Mouse (Mus musculus) adrenal gland, adult (tissue): ENCODE measurements around the gene Pdzrn3.

ENCODE experiments used
- DNase-seq, 2 experiments: peaks; one replicate each; pipeline ENCODE4 v3.0.0; 2022 to 2023; ENCODE audit warnings: low spot score in 1 of 2; ENCODE audit not compliant: inconsistent age in 2 of 2

The Pdzrn3 gene

DNA sequence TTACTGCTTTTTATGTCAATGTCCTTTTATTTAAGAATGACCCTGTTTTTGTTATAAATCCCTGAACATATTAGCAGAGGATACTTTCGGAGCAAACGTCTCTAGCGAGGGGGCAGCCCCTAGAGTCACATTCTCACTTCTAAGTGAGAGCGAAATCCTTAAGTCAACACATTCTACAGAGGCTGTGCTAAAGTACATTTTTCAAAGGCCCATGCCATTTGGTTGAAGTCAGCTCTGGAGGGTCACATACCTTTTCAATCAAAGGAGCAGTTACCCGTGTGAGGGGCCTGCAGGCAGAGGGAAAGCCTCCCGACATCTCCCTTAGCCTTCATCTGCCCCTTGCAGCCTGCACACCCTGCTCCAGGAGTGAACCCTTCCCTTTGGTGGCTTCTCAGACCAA, 48.2 kb downstream of the Pdzrn3 start:
- no peak for DNase-seq

DNA sequence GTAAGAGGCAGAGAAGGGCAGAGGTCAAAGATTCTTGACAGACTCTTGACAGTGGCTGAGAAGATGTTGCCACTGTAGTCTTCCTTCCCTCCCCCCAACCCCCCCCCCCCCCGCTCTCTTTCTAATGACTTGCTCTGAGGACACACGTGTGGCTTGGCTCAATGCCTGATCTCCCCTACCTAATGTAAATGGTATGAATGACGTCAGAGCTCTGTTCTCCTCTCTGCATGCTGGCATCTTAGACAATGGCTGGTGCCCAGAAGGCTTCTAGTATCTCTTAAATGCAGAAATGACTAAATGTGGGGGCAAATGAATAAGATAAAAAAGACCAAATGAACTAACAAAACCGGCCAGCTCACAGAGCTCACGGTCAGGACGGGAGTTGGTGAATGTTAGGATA, 49.2 kb downstream of the Pdzrn3 start:
- DNase-seq: peak in 1 of 2 experiments; percentile 38

DNA sequence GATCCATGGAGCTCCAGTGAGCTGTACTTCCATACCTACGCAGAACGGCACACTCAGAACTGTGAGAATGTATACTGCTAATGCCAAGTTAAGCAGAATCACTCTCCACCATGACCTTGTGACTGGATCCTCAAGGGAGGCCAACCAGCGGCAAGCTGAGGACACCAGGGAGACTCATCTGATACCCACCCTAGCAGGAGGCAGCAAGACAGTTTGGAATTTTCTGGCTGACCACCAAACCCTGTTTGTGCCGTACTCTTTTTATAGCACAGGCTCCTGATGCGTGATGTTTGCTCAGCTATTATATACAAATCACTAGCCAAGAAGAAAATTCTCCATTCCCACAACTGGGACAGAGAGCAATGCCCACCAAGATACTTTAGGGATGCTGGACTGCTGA, 50.0 kb downstream of the Pdzrn3 start:
- DNase-seq: peak in 1 of 2 experiments; percentile 46

DNA sequence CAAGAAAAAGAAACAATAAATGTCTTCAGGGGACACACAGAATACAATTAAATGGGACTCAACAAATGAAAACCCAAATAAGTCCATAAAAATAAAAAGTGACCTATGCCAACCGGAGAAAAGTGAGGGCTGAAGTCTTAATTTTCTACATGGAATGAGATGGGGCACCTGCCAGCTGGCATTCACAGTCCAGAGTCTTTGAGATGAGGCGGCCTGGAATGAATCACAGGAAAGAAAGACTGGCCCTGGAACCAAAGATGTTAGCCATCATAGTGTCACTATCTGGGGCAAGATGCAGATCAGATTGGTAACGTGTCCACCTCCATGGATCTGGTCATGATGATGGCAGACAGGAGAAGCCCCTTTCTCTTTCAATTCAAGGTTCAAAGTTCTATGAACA, 50.5 kb downstream of the Pdzrn3 start:
- no peak for DNase-seq

DNA sequence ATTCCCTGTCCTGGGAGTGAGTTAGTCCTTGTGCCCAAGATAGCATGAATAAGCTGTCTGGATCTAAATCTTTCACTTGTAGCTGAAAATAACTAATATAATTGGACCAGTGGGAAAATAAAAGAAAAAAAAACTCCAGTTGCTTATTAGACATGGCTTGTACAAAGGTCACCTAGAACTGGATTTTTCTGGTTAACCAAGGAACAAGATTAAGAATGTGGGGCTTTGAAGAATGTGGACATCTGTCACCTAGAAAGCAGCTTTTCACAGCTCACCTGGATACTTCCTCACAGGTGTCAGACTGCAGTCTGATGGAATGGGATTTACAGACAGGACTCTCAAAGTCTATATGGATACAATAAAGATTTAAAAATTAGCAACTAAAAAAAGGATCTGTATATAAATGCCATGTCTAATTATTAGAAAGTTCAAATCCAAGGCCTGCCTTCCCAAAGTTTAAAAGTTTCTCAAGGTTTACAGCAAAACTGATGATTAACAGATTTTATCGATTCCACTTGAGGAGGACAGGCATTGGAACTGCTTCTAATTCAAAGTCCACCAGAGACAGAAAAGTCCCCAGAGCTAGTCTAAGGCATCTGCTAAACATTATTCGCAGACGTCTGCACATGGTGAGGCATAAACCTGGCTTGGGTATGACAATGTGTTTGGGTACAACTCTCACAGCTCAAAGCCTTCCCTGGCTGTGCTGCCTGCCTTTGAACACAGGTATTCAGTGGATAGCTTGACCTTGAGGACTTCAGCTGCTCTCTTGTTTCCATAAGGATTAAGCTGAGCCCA, 51.7 kb downstream of the Pdzrn3 start:
- DNase-seq: peak in 1 of 2 experiments; percentile 17

DNA sequence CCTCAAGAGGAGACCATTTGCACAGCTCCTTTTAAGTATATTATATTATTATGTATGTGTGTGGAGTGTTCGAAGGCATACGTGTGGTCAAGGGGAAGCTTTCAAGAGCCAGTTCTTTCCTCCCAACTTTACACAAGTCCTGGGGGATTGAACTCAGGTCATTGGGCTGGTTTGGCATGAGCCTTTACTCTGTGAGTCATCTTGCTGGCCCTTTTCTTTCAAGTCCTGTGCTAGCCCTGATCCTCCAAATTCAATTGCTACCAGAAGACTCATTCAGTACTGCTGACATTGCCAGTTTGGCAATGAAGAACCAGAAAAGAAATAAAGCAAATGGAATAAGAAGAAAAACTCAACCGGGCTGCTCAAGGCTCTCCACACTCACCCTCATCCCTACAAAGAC, 55.1 kb downstream of the Pdzrn3 start:
- DNase-seq: no peak

DNA sequence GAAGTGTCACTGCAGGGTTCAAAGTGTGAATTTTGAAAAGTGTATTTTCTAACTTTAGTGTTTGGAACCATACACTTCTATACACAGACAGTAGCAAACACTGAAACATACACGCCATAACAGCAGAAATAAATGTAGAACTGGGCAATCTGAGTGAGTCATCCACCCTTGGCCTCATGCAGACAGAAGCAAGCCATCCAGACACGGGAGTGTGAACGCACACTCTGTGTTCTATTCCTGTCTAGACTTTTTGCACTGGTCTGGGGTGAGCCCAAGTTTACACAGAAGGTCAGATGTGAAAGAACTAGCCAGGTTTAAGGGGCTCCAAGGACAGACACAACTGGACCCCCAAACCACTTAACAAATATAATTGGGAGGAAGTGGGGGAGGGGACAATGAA, 57.3 kb downstream of the Pdzrn3 start:
- DNase-seq: peak in 1 of 2 experiments; percentile 65

DNA sequence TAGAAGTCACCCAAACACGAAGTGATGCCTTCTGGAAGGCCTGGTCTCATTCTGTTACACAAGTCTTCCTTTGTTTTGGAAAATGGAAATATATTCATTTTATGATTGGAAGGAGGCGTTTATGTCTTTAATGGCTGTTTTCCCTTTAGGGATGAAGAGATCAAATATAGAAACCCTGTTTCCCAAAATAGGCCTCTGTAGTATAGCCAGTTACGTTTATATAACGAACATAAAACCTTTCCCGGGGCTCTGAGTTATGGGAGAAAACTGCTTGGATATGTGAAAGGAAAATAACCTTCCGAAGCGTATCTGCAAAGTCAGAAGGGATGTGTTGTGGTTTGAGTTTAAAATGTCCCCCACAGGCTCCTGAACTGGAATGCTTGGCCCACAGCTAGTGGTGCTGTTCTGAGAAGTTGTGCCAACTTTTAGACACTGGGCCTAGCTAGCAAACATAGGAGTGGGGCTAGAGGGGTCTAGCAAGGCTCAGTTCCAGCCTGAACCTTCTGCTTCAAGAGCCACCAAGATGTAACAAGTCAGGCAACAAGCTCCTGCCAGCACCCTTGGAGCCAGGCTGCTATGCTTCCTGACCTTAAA, 58.2 kb downstream of the Pdzrn3 start:
- no peak for DNase-seq

DNA sequence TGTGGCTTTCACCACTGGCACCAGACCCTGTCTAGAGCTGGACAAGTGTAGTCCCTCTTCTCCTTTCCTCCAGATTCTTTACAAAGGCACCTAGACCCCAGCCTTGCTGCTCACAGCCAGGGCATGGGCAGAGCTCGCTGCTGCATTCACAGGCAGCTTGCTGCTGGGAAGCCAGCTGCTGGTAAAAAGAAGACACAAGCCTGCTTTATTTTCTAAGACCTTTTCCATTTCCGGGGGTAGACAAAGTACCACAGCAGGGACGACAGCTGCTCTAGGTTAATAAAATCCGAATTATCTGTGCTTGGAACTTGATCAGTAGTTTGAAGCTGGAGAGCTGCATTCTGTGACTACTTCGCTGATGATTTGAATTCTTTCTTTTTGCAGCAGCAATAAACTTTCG, 59.2 kb downstream of the Pdzrn3 start:
- no peak for DNase-seq

DNA sequence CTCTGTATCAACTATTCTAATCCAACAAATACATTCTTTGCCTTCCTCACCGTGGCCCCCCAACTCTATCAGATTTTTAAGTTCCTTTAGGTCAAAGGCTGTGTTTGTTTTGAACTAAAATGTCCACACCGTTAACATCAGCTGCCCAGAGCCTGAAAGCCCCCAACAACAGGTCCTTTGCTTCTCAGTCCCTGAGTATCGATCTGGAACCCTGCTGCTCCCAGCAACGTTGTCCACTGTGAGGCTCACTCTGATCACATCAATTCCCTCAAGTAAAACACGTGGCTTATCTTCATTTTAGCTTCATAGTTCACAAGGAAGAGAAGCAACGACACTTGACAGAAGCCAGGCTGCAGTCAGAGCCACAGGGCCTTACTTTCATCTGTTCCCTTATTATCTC, 66.3 kb downstream of the Pdzrn3 start:
- no peak for DNase-seq

DNA sequence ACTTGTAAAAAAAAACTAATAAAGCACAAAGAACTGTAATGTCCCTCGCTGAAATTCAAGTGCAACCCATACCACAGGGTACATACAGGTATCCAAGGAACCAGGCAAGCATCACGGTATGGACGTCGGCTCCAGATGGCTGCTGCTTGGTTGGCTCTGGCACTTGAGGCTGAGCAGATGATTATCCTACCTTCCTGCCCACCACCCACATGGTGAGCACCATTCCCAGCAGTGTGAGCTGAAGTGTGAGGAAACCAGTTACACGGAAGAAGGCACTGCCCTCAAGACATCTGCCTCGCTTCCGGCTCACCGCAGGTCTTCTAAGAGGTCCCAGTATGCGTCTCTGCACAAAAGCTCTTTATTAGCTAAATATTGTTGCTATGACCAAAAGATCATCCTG, 67.2 kb downstream of the Pdzrn3 start:
- no peak for DNase-seq

DNA sequence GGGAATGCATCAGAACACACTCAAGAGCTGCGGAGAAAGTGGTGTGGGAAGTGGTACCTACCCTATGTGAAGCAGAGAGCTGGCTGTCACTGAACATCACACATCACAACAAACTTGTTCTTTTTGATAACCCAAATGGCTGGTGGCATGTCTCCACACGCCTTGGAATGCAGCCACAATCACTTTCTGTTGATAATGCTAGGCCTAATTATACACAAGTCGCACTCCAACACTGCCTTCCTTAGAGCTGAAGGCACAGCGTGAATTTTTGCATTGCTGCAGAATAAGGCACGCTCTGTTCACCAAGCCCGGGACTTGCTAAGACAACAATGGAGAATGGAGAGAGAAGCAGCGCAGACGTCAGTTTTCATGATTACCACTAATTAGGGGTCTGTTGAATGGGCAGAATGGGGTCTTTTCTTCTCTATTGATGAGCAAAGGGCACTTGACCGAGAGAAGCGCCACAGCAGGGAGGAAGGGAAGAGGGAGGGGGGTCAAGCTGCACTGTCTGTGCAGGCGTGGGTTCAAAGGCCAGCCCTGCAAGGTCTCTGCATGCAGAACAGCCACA, 69.6 kb downstream of the Pdzrn3 start:
- no peak for DNase-seq

DNA sequence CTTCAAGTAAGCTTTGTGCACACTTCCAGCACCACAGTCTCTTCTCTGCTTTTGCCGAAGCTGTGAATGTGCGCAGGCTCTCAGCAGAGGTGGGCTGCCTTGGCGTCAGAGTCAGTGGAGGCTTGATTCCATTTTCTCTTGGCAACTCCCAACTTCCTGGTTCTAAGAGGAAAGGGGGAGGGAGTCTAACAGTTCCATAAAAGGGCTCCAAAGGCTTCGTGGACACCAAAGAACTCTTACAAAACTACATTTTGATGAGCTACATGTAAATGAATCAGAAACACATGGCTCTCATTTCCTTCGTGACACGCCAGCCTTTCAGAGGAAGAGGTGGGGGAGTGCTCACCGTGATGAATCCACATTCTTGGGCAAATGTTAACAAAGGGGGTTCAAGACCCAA, 70.9 kb downstream of the Pdzrn3 start:
- DNase-seq: no peak

DNA sequence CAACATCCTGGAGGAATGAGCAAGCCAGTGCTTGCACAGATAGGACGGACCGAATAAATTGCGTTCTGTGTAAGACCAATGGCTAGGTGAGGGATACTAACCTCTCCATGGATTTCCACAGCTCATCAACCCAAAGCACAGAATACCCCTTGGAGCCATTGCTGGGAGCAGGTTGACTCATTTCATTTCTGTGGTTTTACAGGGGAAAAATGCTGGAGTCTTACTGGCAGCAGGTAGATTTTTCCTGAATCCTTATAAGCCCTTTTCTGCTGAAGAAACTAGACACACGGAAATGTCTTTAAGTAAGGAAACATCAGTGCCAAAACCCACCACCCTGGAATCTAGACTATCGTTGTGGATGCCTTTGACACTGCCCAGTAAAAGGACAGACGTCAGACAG, 72.2 kb downstream of the Pdzrn3 start:
- no peak for DNase-seq

DNA sequence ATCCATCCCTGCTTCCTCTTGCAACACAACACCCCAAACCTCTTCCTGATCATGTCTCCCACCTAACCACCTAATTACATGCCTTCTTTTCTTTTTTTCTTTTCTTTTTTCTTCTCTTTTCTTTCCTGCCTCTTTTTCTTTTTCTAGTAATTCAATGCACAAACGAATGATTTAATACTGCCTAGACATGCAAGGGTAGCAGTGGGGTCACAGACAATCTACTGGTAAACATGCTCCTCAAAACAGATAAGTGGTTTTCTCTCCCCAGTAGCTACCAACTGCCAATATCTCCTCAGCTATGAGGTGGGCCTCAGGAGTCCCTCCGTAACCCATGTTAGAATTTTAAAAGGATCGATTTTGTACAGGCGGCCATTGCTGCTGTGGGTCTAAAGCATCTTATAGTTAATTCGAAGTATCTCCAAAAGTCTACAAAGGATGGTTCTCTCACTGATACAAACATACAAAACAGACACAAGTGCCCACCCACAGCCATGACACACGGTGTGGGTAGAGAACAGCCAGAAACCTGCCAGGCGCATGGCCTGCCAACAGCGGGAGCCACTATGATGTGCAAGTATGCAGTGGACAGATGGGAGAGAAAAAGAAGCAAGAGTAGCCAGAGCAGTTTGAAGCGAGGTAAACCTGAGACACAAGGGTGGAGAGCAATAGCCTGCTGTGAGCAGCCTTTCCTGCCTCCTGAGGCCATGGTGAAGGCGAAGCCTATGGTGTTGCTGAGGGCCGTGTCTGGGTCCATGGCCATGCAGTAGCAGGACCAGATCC, 73.5 kb downstream of the Pdzrn3 start:
- DNase-seq: no peak

DNA sequence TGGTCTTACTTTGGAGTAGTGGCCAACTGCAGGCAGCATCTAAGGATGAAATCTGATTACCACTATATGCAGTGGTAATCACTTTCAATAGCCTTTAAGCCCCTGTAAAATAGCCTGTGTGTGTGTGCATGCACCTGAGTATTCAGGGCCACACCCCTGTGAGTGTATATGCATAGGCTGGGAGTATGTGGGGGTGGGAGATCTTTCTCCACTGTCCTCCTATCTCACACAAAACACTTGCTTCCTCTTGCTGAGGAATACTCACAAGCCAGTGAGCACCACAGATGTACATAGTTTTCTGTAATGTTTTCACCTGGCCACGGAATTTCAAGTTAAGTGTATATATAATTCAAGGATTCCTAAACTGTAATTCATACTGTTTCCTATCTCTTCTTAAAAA, 74.2 kb downstream of the Pdzrn3 start:
- no peak for DNase-seq

DNA sequence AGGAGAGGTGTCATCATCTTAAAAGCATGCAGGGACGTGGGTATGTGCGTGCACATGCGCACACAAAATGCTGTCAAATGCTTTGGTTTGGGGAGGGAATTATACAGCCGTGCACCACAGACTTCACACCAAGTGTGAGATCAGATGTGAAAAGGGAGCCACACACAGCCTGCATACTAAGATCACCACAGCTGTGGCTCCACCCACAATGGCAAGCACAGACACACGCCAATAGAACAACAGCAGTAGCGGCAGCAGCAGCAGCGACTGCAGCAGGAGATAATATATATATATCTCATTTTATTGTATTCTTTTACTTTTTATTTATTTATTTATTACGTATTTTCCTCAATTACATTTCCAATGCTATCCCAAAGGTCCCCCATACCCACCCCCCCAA, 76.5 kb downstream of the Pdzrn3 start:
- DNase-seq: no peak

DNA sequence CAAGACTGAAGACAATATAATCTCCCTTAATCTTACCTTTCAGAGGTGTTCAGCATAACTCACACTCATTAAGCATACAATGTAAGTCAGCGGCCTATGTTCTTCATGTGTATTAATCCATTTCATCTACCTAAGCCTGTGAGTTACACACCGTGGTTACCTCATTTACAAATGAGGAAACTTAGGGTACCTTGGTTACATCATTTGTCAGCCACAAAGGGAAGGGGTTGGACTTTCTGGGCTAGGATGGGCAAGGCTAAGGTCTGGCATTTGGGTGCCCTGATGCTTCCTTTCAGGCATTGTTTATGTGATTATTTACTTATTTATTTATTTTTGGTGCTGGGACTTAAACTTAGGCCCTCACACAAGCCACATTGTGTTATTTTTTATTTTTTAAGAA, 78.3 kb downstream of the Pdzrn3 start:
- no peak for DNase-seq

DNA sequence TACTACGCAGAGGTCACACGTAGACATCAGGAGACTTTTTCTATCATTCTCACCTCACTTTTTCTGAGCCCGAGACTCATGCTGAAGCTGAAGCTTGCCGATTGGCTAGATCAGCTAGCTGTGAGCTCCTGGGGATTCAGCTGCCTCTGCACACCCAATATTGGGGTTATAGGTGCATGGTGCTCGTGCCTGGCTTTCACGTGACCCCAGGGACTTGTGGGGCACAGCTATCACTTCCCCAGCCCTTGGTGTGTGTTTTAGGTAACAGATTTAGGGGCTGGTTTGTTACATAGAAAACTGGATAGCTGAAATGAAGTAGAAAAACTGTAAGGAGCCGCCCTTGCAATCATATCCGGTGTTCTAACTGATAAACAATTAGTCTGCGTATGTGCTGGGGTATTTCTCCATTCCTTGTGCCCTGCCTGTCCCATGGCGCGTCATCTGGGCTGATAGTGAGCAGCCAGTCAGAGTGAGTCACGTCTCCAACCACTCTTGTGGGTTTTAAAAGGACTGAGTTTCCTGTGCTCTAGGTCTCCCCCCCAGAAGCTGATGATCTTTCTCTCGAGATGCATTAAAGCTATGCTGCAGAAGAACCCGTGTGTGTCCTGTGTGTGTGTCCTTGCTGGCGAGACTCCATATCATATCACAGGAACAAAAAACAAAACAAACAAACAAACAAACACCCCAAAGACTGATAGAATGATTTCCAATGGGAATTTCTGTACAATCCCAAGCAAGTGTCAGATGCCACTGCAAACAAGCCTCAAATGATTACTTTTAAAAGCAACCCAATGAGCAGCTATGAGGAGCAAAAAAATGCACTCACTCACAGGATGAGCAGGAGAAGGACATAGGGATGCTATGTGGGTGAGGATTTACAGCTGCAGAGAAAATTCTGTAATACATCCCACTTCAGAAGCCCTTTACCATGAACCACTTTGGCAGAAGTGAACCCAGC, 79.9 kb downstream of the Pdzrn3 start:
- no peak for DNase-seq

DNA sequence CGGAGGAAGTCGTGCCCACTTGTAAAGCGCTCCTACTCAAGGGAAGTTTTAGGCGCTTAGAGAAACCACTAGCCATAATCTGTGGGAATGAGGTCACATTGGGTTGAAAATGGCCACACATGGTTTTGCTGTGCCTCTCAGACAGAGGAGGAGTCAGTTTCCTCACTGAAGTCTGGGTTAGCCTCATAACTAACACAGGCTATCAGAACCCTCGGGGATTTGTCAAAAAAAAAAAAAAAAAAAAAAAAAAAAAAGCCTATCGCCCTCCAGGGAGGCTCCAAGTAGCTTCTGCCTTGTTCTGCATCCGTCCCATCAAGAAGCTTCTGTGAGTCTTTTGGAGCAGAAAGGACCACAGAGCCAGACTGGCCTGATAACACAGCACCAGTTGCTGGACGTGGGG, 80.7 kb downstream of the Pdzrn3 start:
- no peak for DNase-seq

DNA sequence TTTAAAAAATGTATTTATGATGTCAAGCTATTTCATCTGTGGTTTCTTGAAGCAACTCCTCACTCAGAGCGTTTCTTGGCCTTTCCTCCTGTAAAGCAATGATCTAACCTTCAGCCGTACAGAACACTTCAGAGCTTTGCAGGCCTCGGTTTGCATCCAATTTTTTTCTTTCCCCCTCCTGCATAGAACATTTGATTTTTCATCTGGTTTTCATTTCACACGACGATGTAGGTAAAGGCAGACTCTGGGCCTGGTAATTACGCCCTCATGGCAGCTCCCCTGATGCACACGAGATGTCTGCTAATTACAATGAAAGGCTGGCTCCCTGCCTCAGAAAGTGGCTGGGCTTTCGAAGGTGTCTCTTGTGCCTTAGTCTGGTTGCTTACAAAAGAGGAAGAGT, 81.4 kb downstream of the Pdzrn3 start:
- no peak for DNase-seq
